In genomic region chr3:106218284-106218954, GRCm38 (mm10) we compare ENCODE assay signal across 25 mouse cellular contexts. TPM values are rescaled to one million over a fixed set of nuclear protein-coding genes. Genes with fewer than 3 reads are reported as not detected.
DNase-seq lines count a peak whose midpoint lies in the region; ATAC-seq and TF ChIP-seq lines count a peak whose summit lies in the region.
"Not testable (repeated sequence)": the region's sequence is repeated elsewhere in the genome, so short reads cannot be mapped to it uniquely, and the experiment has no call there.
"Had no signal": no experiment of that assay in that cellular context is flagged by ENCODE, and none has a peak within 500 bp of the region (broad histone marks: within the 10 kb centered on the region; RNA-seq: fewer than 3 reads in every experiment).

No protein-coding gene starts in this region.

- 0 out of 2 replicates have a peak, but pooled peaks have one; percentile 24 for ATAC-seq in forebrain, embryonic 12.5 days (ENCODE audit: low FRiP score)
- ATAC-seq in forebrain, embryonic 13.5 days = 0 out of 2 replicates have a peak, but pooled peaks have one; percentile 41
- ATAC-seq in forebrain, embryonic 16.5 days = peak; percentile 75
- peak; percentile 71 for ATAC-seq in forebrain, postnatal 0 days
- ATAC-seq in limb, embryonic 13.5 days (ENCODE audit: low FRiP score, low read depth) = 0 out of 2 replicates have a peak, but pooled peaks have one; percentile 24
- ATAC-seq in limb, embryonic 14.5 days (ENCODE audit: low FRiP score, low read depth) = 0 out of 2 replicates have a peak, but pooled peaks have one; percentile 13
- ATAC-seq in limb, embryonic 15.5 days (ENCODE audit: insufficient number of reproducible peaks, low FRiP score, low TSS enrichment, low read depth) = 0 out of 2 replicates have a peak, but pooled peaks have one; percentile 13

- TF ChIP-seq CTCF in forebrain, postnatal 0 days (IDR thresholded peaks at IDR 0.05; ENCODE audit: low read depth) = not testable (repeated sequence)

- not testable (repeated sequence) for TF ChIP-seq POLR2A in limb, embryonic 14.5 days (IDR thresholded peaks at IDR 0.05; ENCODE audit: borderline replicate concordance, extremely low read depth, insufficient read depth, insufficient read length)

- not testable (repeated sequence) for H3K9ac ChIP-seq in forebrain, embryonic 12.5 days; forebrain, embryonic 13.5 days; forebrain, embryonic 16.5 days (replicated peaks; ENCODE audit: low read depth, low read length); forebrain, postnatal 0 days; limb, embryonic 13.5 days; limb, embryonic 14.5 days (ENCODE audit: low read depth, low read length, severe bottlenecking); limb, embryonic 15.5 days

- H3K4me1 ChIP-seq in forebrain, embryonic 12.5 days; forebrain, embryonic 13.5 days; forebrain, embryonic 16.5 days (replicated peaks; ENCODE audit: control insufficient read depth, insufficient read depth, low read length); forebrain, postnatal 0 days (ENCODE audit: insufficient read depth); limb, embryonic 13.5 days; limb, embryonic 14.5 days (ENCODE audit: control insufficient read depth, insufficient read depth, low read length); limb, embryonic 15.5 days: not testable (repeated sequence)

- H3K9me3 ChIP-seq in forebrain, embryonic 12.5 days; forebrain, embryonic 13.5 days (replicated peaks); forebrain, embryonic 16.5 days (ENCODE audit: control insufficient read depth, low read length); forebrain, postnatal 0 days (ENCODE audit: low read length); limb, embryonic 13.5 days; limb, embryonic 14.5 days (ENCODE audit: control insufficient read depth, low read length); limb, embryonic 15.5 days: not testable (repeated sequence)

- WGBS in forebrain, embryonic 12.5 days = 81% methylated on average over 4 of the region's 4 CpGs
- 83% methylated on average over 4 of the region's 4 CpGs for WGBS in forebrain, embryonic 13.5 days
- WGBS in forebrain, embryonic 16.5 days = 68% methylated on average over 4 of the region's 4 CpGs
- 57% methylated on average over 4 of the region's 4 CpGs for WGBS in forebrain, postnatal 0 days
- 82% methylated on average over 4 of the region's 4 CpGs for WGBS in limb, embryonic 13.5 days
- 81% methylated on average over 4 of the region's 4 CpGs for WGBS in limb, embryonic 14.5 days
- 82% methylated on average over 4 of the region's 4 CpGs for WGBS in limb, embryonic 15.5 days

- H3K36me3 ChIP-seq in forebrain, embryonic 12.5 days (replicated peaks); forebrain, embryonic 13.5 days (ENCODE audit: poor library complexity, severe bottlenecking); forebrain, embryonic 16.5 days (ENCODE audit: control insufficient read depth, insufficient read depth); forebrain, postnatal 0 days (ENCODE audit: insufficient read depth); limb, embryonic 13.5 days; limb, embryonic 14.5 days (ENCODE audit: control insufficient read depth, insufficient read depth, low read length); limb, embryonic 15.5 days: not testable (repeated sequence)

- not testable (repeated sequence) for H3K4me3 ChIP-seq in forebrain, embryonic 12.5 days (replicated peaks); forebrain, embryonic 13.5 days; forebrain, embryonic 16.5 days (replicated peaks; ENCODE audit: low read length); forebrain, postnatal 0 days (ENCODE audit: low read depth, low read length); limb, embryonic 13.5 days; limb, embryonic 14.5 days (replicated peaks; ENCODE audit: low read length); limb, embryonic 15.5 days

- not testable (repeated sequence) for H3K27ac ChIP-seq in forebrain, embryonic 12.5 days; forebrain, embryonic 13.5 days; forebrain, embryonic 16.5 days (ENCODE audit: low read length); forebrain, postnatal 0 days (ENCODE audit: low read depth, low read length); limb, embryonic 13.5 days; limb, embryonic 14.5 days (replicated peaks; ENCODE audit: low read depth, low read length); limb, embryonic 15.5 days

- not testable (repeated sequence) for H3K4me2 ChIP-seq in forebrain, embryonic 12.5 days; forebrain, embryonic 13.5 days; forebrain, embryonic 16.5 days (ENCODE audit: low read length); forebrain, postnatal 0 days (ENCODE audit: low read depth); limb, embryonic 13.5 days (replicated peaks); limb, embryonic 14.5 days (replicated peaks; ENCODE audit: low read depth, low read length, severe bottlenecking); limb, embryonic 15.5 days

- peak; percentile 8 for DNase-seq in brain, embryonic 18.5 days (ENCODE audit: low read depth, low spot score)
- DNase-seq in forebrain, postnatal 0 days = peak; percentile 3
- not testable (repeated sequence) for DNase-seq in limb, embryonic 14.5 days (ENCODE audit: low spot score)

- not testable (repeated sequence) for H3K27me3 ChIP-seq in forebrain, embryonic 12.5 days; forebrain, embryonic 13.5 days; forebrain, embryonic 16.5 days (replicated peaks; ENCODE audit: control insufficient read depth, insufficient read depth, low read length); forebrain, postnatal 0 days (ENCODE audit: insufficient read depth, low read length); limb, embryonic 13.5 days; limb, embryonic 14.5 days (ENCODE audit: control insufficient read depth, insufficient read depth, low read length); limb, embryonic 15.5 days

RNA-seq across cellular contexts. Expression of gene Chil4, which starts 0.9 kb away (rescaled TPM):
- not detected in 2 replicates for polyA plus RNA-seq in forebrain, embryonic 12.5 days (2016; fragmentation: Nextera tagmentation; extraction: Ambion mirVana)
- polyA plus RNA-seq in forebrain, embryonic 13.5 days (2015; fragmentation: Nextera tagmentation; extraction: Ambion mirVana) = not detected in 2 replicates
- not detected in 2 replicates for polyA plus RNA-seq in forebrain, embryonic 16.5 days (2015; fragmentation: Nextera tagmentation; extraction: Ambion mirVana)
- total RNA-seq in forebrain, postnatal 0 days (2014; rRNA removed) = not detected in 2 replicates
- not detected in 2 replicates for polyA plus RNA-seq in forebrain, postnatal 0 days (2015; fragmentation: Nextera tagmentation; extraction: Ambion mirVana)
- polyA plus RNA-seq in limb, embryonic 13.5 days (2015; fragmentation: Nextera tagmentation; extraction: Ambion mirVana) = not detected in 2 replicates
- not detected in 2 replicates for polyA plus RNA-seq in limb, embryonic 14.5 days (2012; rRNA removed)
- not detected in 2 replicates for polyA plus RNA-seq in limb, embryonic 14.5 days (2014; fragmentation: Nextera tagmentation; extraction: Ambion mirVana)
- not detected in 2 replicates for polyA plus RNA-seq in limb, embryonic 15.5 days (2015; fragmentation: Nextera tagmentation; extraction: Ambion mirVana)
- total RNA-seq: adrenal gland, adult 18-20 months; adrenal gland, adult 2 months; adrenal gland, adult 8-10 months; adrenal gland, postnatal 10 days; adrenal gland, postnatal 14 days; adrenal gland, postnatal 25 days; adrenal gland, postnatal 36 days; adrenal gland, postnatal 4 days; CH12.LX; ES-E14; MEL had no signal
- polyA plus RNA-seq: activated CD4-positive, CD25-positive, alpha-beta regulatory T cell, adult 4 months; adrenal gland, adult 2 months; brain, embryonic 14.5 days; C2C12; CD4-positive, CD25-positive, alpha-beta regulatory T cell, adult 4 months; G1E; Patski had no signal

RNA-seq across cellular contexts. Expression of gene Chil3, which starts 51.1 kb away (rescaled TPM):
- polyA plus RNA-seq in forebrain, embryonic 12.5 days (2016; fragmentation: Nextera tagmentation; extraction: Ambion mirVana) = not detected in 2 replicates
- not detected in 2 replicates for polyA plus RNA-seq in forebrain, embryonic 13.5 days (2015; fragmentation: Nextera tagmentation; extraction: Ambion mirVana)
- 0.27 TPM in 1 of 2 replicates, not detected in the other for polyA plus RNA-seq in forebrain, embryonic 16.5 days (2015; fragmentation: Nextera tagmentation; extraction: Ambion mirVana)
- total RNA-seq in forebrain, postnatal 0 days (2014; rRNA removed) = 0.15 TPM in 1 of 2 replicates, not detected in the other
- polyA plus RNA-seq in forebrain, postnatal 0 days (2015; fragmentation: Nextera tagmentation; extraction: Ambion mirVana) = 0.17 and 1.2 TPM in 2 replicates
- 0.11 TPM in 1 of 2 replicates, not detected in the other for polyA plus RNA-seq in limb, embryonic 13.5 days (2015; fragmentation: Nextera tagmentation; extraction: Ambion mirVana)
- 0.05 TPM in 1 of 2 replicates, not detected in the other for polyA plus RNA-seq in limb, embryonic 14.5 days (2012; rRNA removed)
- 0.19 TPM in 1 of 2 replicates, not detected in the other for polyA plus RNA-seq in limb, embryonic 14.5 days (2014; fragmentation: Nextera tagmentation; extraction: Ambion mirVana)
- 0.15 and 0.72 TPM in 2 replicates for polyA plus RNA-seq in limb, embryonic 15.5 days (2015; fragmentation: Nextera tagmentation; extraction: Ambion mirVana)
- total RNA-seq: adrenal gland, postnatal 25 days; adrenal gland, postnatal 36 days; CH12.LX; ES-E14; G1E; MEL had no signal
- polyA plus RNA-seq: C2C12; CD4-positive, CD25-positive, alpha-beta regulatory T cell, adult 4 months; G1E; Patski had no signal

Comparison
In these comparisons a context has a peak if more than half of its experiments do, and no peak if none do; other contexts are left out.
1. ATAC-seq: peak in every context shown above with its lines; median percentile 75 in forebrain, embryonic 16.5 days; 71 in forebrain, postnatal 0 days; 41 in forebrain, embryonic 13.5 days; 24 in forebrain, embryonic 12.5 days; 24 in limb, embryonic 13.5 days; 13 in limb, embryonic 14.5 days; 13 in limb, embryonic 15.5 days.